Mouse (Mus musculus): Measurements from ENCODE around the gene Setd2. TPM values are rescaled to one million over a fixed set of nuclear protein-coding genes. Genes with fewer than 3 reads are reported as not detected.

Setd2 gene
- polyA plus RNA-seq, 1 experiment from 2014 or later, result 29.9 TPM

- Histone ChIP-seq H3K4me1 (peaks cover 27% of the 10 kb centered on the region), H3K9me3 (replicated peaks) (no peaks in the 10 kb centered on the region), H3K4me2 (peak within 1 kb of the TSS; percentile 98), H3K9ac (replicated peaks) (peak within 1 kb of the TSS; percentile 70), H3K27me3 (replicated peaks) (no peaks in the 10 kb centered on the region), H3K36me3 (peaks cover 17% of the 10 kb centered on the region), H3K27ac (replicated peaks) (peak within 1 kb of the TSS; percentile 88), H3K4me3 (replicated peaks) (peak within 1 kb of the TSS; percentile 51)
- WGBS, result under 1% methylated on average over 41 of the region's 41 CpGs
- ATAC-seq (ENCODE audit: low FRiP score), result peak; percentile 94
Observed at GRCm38 (mm10) chr9:110624361-110625166, 92.2 kb downstream of the Setd2 start, which contains the start of gene Nradd. Nradd (minus strand) TSS chr9:110624452.

- H3K27me3 ChIP-seq (replicated peaks), result no peaks in the 10 kb centered on the region
- H3K9me3 ChIP-seq (replicated peaks), result no peaks in the 10 kb centered on the region
- H3K4me1 ChIP-seq, result peaks cover 27% of the 10 kb centered on the region
- ATAC-seq (ENCODE audit: low FRiP score), result no peak; the same call in 1 of the 2 replicates
- peak overlapping the region; percentile 98 for H3K4me2 ChIP-seq
- 56% methylated on average over 11 of the region's 11 CpGs for WGBS
- H3K36me3 ChIP-seq, result peaks cover 16% of the 10 kb centered on the region
- H3K27ac ChIP-seq (replicated peaks), result peak overlapping the region; percentile 88
- peak overlapping the region; percentile 51 for H3K4me3 ChIP-seq (replicated peaks)
- H3K9ac ChIP-seq (replicated peaks), result peak overlapping the region; percentile 70
Observed at GRCm38 (mm10) chr9:110625350-110625908, 93.0 kb downstream of the Setd2 start.

- Histone ChIP-seq H3K4me1 (peaks cover 16% of the 10 kb centered on the region), H3K27me3 (replicated peaks) (peaks cover 6% of the 10 kb centered on the region), H3K9me3 (replicated peaks) (no peaks in the 10 kb centered on the region), H3K4me3 (replicated peaks) (no peak overlapping the region), H3K4me2 (no peak overlapping the region), H3K9ac (replicated peaks) (no peak overlapping the region), H3K36me3 (peaks cover 11% of the 10 kb centered on the region), H3K27ac (replicated peaks) (no peak overlapping the region)
- ATAC-seq (ENCODE audit: low FRiP score), result no peak
- 91% methylated on average over 15 of the region's 15 CpGs for WGBS
Observed at GRCm38 (mm10) chr9:110630171-110630570, 97.8 kb downstream of the Setd2 start.

GRCm38 (mm10) chr9:110631191-110631590 lies 98.8 kb downstream of the Setd2 start:
- Histone ChIP-seq H3K9me3 (replicated peaks) (no peaks in the 10 kb centered on the region), H3K36me3 (peaks cover 11% of the 10 kb centered on the region), H3K4me1 (peaks cover 10% of the 10 kb centered on the region), H3K9ac (replicated peaks) (0 out of 2 replicates have a peak overlapping the region, but pooled peaks have one; percentile 11), H3K27me3 (replicated peaks) (peaks cover 6% of the 10 kb centered on the region), H3K4me3 (replicated peaks) (peak overlapping the region; percentile 29), H3K4me2 (peak overlapping the region; percentile 55), H3K27ac (replicated peaks) (no peak overlapping the region)
- ATAC-seq (ENCODE audit: low FRiP score), result peak; percentile 34; the same call in 1 of the 2 replicates
- WGBS, result 12% methylated on average over 10 of the region's 10 CpGs

GRCm38 (mm10) chr9:110631651-110632275 lies 99.4 kb downstream of the Setd2 start:
- ATAC-seq (ENCODE audit: low FRiP score), result peak; percentile 61
- peak overlapping the region; percentile 29 for H3K4me3 ChIP-seq (replicated peaks)
- peaks cover 10% of the 10 kb centered on the region for H3K4me1 ChIP-seq
- no peaks in the 10 kb centered on the region for H3K9me3 ChIP-seq (replicated peaks)
- peaks cover 6% of the 10 kb centered on the region for H3K27me3 ChIP-seq (replicated peaks)
- peaks cover 11% of the 10 kb centered on the region for H3K36me3 ChIP-seq
- WGBS, result 12% methylated on average over 30 of the region's 30 CpGs
- no peak overlapping the region for H3K27ac ChIP-seq (replicated peaks)
- 0 out of 2 replicates have a peak overlapping the region, but pooled peaks have one; percentile 11 for H3K9ac ChIP-seq (replicated peaks)
- H3K4me2 ChIP-seq, result peak overlapping the region; percentile 55

GRCm38 (mm10) chr9:110632671-110633070 lies 100.3 kb downstream of the Setd2 start:
- peaks cover 10% of the 10 kb centered on the region for H3K4me1 ChIP-seq
- H3K4me2 ChIP-seq, result no peak overlapping the region
- H3K36me3 ChIP-seq, result peaks cover 5% of the 10 kb centered on the region
- H3K9me3 ChIP-seq (replicated peaks), result no peaks in the 10 kb centered on the region
- ATAC-seq (ENCODE audit: low FRiP score), result no peak
- 85% methylated on average over 15 of the region's 15 CpGs for WGBS
- no peak overlapping the region for H3K9ac ChIP-seq (replicated peaks)
- no peak overlapping the region for H3K27ac ChIP-seq (replicated peaks)
- H3K4me3 ChIP-seq (replicated peaks), result no peak overlapping the region
- H3K27me3 ChIP-seq (replicated peaks), result peaks cover 6% of the 10 kb centered on the region

- WGBS, result 82% methylated on average over 17 of the region's 17 CpGs
- Histone ChIP-seq H3K9ac (replicated peaks) (no peak overlapping the region), H3K9me3 (replicated peaks) (no peaks in the 10 kb centered on the region), H3K36me3 (peaks cover 10% of the 10 kb centered on the region; the same call in 1 of the 2 replicates), H3K4me3 (replicated peaks) (no peak overlapping the region), H3K27me3 (replicated peaks) (peaks cover 6% of the 10 kb centered on the region), H3K27ac (replicated peaks) (no peak overlapping the region), H3K4me2 (no peak overlapping the region), H3K4me1 (peaks cover 10% of the 10 kb centered on the region)
- ATAC-seq (ENCODE audit: low FRiP score), result no peak
Observed at GRCm38 (mm10) chr9:110633882-110634281, 101.5 kb downstream of the Setd2 start.

- Histone ChIP-seq H3K4me3 (replicated peaks) (no peak overlapping the region), H3K4me2 (no peak overlapping the region), H3K4me1 (peaks cover 10% of the 10 kb centered on the region), H3K9me3 (replicated peaks) (no peaks in the 10 kb centered on the region), H3K36me3 (peaks cover 12% of the 10 kb centered on the region; the same call in 1 of the 2 replicates), H3K27ac (replicated peaks) (no peak overlapping the region), H3K27me3 (replicated peaks) (peaks cover 6% of the 10 kb centered on the region), H3K9ac (replicated peaks) (no peak overlapping the region)
- no peak for ATAC-seq (ENCODE audit: low FRiP score)
- WGBS, result 7% methylated on average over 19 of the region's 19 CpGs
Observed at GRCm38 (mm10) chr9:110635225-110635624, 102.8 kb downstream of the Setd2 start.

- Histone ChIP-seq H3K9ac (replicated peaks) (no peak overlapping the region), H3K27me3 (replicated peaks) (peaks cover 1% of the 10 kb centered on the region), H3K4me1 (no peaks in the 10 kb centered on the region), H3K4me2 (no peak overlapping the region), H3K9me3 (replicated peaks) (no peaks in the 10 kb centered on the region), H3K4me3 (replicated peaks) (no peak overlapping the region), H3K36me3 (peaks cover 12% of the 10 kb centered on the region; the same call in 1 of the 2 replicates), H3K27ac (replicated peaks) (no peak overlapping the region)
- ATAC-seq (ENCODE audit: low FRiP score), result no peak
- 84% methylated on average over 10 of the region's 10 CpGs for WGBS
Observed at GRCm38 (mm10) chr9:110638611-110639021, 106.2 kb downstream of the Setd2 start.

GRCm38 (mm10) chr9:110641006-110641405 lies 108.6 kb downstream of the Setd2 start:
- no peaks in the 10 kb centered on the region for H3K27me3 ChIP-seq (replicated peaks)
- no peak for ATAC-seq (ENCODE audit: low FRiP score)
- H3K27ac ChIP-seq (replicated peaks), result no peak overlapping the region
- 90% methylated on average over 5 of the region's 5 CpGs for WGBS
- no peak overlapping the region for H3K9ac ChIP-seq (replicated peaks)
- H3K36me3 ChIP-seq, result peaks cover 12% of the 10 kb centered on the region; the same call in 1 of the 2 replicates
- H3K9me3 ChIP-seq (replicated peaks), result no peaks in the 10 kb centered on the region
- no peaks in the 10 kb centered on the region for H3K4me1 ChIP-seq
- H3K4me3 ChIP-seq (replicated peaks), result no peak overlapping the region
- H3K4me2 ChIP-seq, result no peak overlapping the region

GRCm38 (mm10) chr9:110642812-110643524 lies 110.6 kb downstream of the Setd2 start:
- H3K4me3 ChIP-seq (replicated peaks), result no peak overlapping the region
- no peaks in the 10 kb centered on the region for H3K9me3 ChIP-seq (replicated peaks)
- ATAC-seq (ENCODE audit: low FRiP score), result no peak
- no peak overlapping the region for H3K27ac ChIP-seq (replicated peaks)
- no peaks in the 10 kb centered on the region for H3K4me1 ChIP-seq
- no peak overlapping the region for H3K9ac ChIP-seq (replicated peaks)
- H3K27me3 ChIP-seq (replicated peaks), result no peaks in the 10 kb centered on the region
- 60% methylated on average over 5 of the region's 5 CpGs for WGBS
- no peak overlapping the region for H3K4me2 ChIP-seq
- peaks cover 11% of the 10 kb centered on the region; the same call in 1 of the 2 replicates for H3K36me3 ChIP-seq

All from neural tube, embryonic 15.5 days (tissue).